Mouse (Mus musculus) heart, adult 18-20 months (tissue): Measurements from ENCODE around the gene Mtrex. TPM values are rescaled to one million over a fixed set of nuclear protein-coding genes. Genes with fewer than 3 reads are reported as not detected.

ENCODE experiments used
- DNase-seq, 2 experiments: peaks; one replicate each; pipeline ENCODE4 v3.0.0; 2021 to 2022; ENCODE audit warnings: mixed read lengths in 1 of 2
- total RNA-seq, 2 experiments: library from RNA; stranded (reverse); gene quantifications; 2 replicates each; pipeline ENCODE4 v1.2.3; 2021

Gene Mtrex
- total RNA-seq, 2 experiments from 2014 or later: 26.0 to 26.9 TPM

GRCm38 (mm10) chr13:112870039-112870690 is 57.0 kb downstream of the Mtrex start:
- no peak for DNase-seq

- no peak for DNase-seq
Observed at GRCm38 (mm10) chr13:112867381-112867780, 59.8 kb downstream of the Mtrex start.

GRCm38 (mm10) chr13:112866782-112867181 is 60.4 kb downstream of the Mtrex start:
- no peak for DNase-seq

- no peak for DNase-seq
Observed at GRCm38 (mm10) chr13:112862978-112863677, 64.1 kb downstream of the Mtrex start.

GRCm38 (mm10) chr13:112862342-112862741 is 64.9 kb downstream of the Mtrex start:
- no peak for DNase-seq

GRCm38 (mm10) chr13:112861825-112862306 is 65.3 kb downstream of the Mtrex start:
- peak; percentile 38 to 64 for DNase-seq

- DNase-seq: no peak
Observed at GRCm38 (mm10) chr13:112860911-112861310, 66.3 kb downstream of the Mtrex start.

GRCm38 (mm10) chr13:112860370-112860769 is 66.8 kb downstream of the Mtrex start:
- DNase-seq: no peak

GRCm38 (mm10) chr13:112859574-112860134 is 67.5 kb downstream of the Mtrex start:
- no peak for DNase-seq

- DNase-seq: no peak
Observed at GRCm38 (mm10) chr13:112857921-112858320, 69.3 kb downstream of the Mtrex start.

- DNase-seq: no peak
Observed at GRCm38 (mm10) chr13:112854402-112854801, 72.8 kb downstream of the Mtrex start.

GRCm38 (mm10) chr13:112853710-112854316 is 73.4 kb downstream of the Mtrex start:
- DNase-seq: no peak

GRCm38 (mm10) chr13:112845931-112846330 is 81.3 kb downstream of the Mtrex start:
- no peak for DNase-seq

GRCm38 (mm10) chr13:112840241-112841087 is 86.7 kb downstream of the Mtrex start:
- no peak for DNase-seq

GRCm38 (mm10) chr13:112838562-112839232 is 88.5 kb downstream of the Mtrex start:
- DNase-seq: no peak

- DNase-seq: no peak
Observed at GRCm38 (mm10) chr13:112837621-112838155, 89.5 kb downstream of the Mtrex start.

GRCm38 (mm10) chr13:112836951-112837350 is 90.2 kb downstream of the Mtrex start:
- DNase-seq: no peak

GRCm38 (mm10) chr13:112835113-112835512 is 92.1 kb downstream of the Mtrex start:
- DNase-seq: peak; percentile 32 to 42

GRCm38 (mm10) chr13:112833895-112834263 is 93.3 kb downstream of the Mtrex start:
- DNase-seq: no peak

- DNase-seq: no peak
Observed at GRCm38 (mm10) chr13:112833253-112833894, 93.8 kb downstream of the Mtrex start.

GRCm38 (mm10) chr13:112832589-112832988 is 94.6 kb downstream of the Mtrex start:
- no peak for DNase-seq
